Mouse (Mus musculus): Measurements from ENCODE around the gene Bcorl1. TPM values are rescaled to one million over a fixed set of nuclear protein-coding genes. Genes with fewer than 3 reads are reported as not detected.

Bcorl1 gene
- 8.4 and 8.5 TPM in 2 replicates for polyA plus RNA-seq (2015; fragmentation: Nextera tagmentation; extraction: Ambion mirVana)

DNA sequence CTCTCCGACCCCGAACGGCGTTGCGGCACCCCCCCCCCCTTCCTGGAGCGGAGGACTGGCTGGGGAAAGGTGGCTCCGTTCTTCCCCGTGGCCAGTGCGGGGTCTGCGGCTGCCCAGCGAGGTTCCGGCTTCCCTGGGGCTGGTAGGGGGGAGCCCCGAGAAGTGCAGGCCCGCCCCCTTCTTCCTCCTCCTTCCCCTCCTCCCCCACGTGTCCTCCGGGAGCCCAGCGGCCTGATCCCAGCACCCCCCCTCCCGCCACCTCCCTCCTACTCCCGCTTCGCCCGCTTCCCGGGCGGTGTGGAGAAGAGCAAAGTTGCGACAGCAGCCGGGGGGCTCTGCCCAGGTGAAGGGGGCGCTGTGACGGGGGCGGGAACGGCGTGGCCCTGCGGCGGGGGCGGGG is at the start of gene Bcorl1:
Gene Bcorl1 (plus strand): TSS at position 218 of the 400 bp plus-strand sequence.
- Histone ChIP-seq H3K27me3 (replicated peaks; ENCODE audit: control insufficient read depth, insufficient read depth, low read length) (no peaks in the 10 kb centered on the region), H3K9me3 (ENCODE audit: control insufficient read depth, low read length) (no peaks in the 10 kb centered on the region), H3K36me3 (ENCODE audit: control insufficient read depth, insufficient read depth) (no peaks in the 10 kb centered on the region), H3K27ac (ENCODE audit: low read length) (no peak within 1 kb of the TSS), H3K4me1 (replicated peaks; ENCODE audit: control insufficient read depth, insufficient read depth, low read length) (peaks cover 9% of the 10 kb centered on the region), H3K4me3 (replicated peaks; ENCODE audit: low read length) (peak within 1 kb of the TSS; percentile 68), H3K4me2 (ENCODE audit: low read length) (peak within 1 kb of the TSS; percentile 63), H3K9ac (replicated peaks; ENCODE audit: low read depth, low read length) (peak within 1 kb of the TSS; percentile 60)
- 25% methylated on average over 4 of the region's 33 CpGs for WGBS
- ATAC-seq: no peak

DNA sequence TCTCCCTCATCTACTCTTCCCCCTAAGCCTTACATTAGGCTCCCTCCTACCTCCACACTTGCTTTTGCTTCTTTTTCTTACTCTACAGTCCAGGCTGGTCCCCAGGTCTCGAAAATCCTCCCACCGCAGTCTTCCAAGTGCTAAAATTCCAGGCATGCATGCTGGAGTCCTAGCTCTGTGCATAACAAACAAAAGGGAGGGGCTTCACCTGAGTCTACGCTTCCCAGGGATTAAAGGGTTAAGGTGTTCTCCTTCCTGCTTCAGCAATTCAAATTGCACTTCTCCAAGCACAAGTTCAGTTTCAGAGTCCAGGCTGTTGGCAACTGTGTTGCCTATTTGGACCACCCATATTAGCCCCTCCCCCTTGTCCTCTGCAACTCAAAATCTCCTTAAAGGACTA is 49.7 kb upstream of the Bcorl1 start:
- Histone ChIP-seq H3K27ac (ENCODE audit: low read length) (no peak overlapping the region), H3K4me2 (ENCODE audit: low read length) (no peak overlapping the region), H3K9me3 (ENCODE audit: control insufficient read depth, low read length) (no peaks in the 10 kb centered on the region), H3K27me3 (replicated peaks; ENCODE audit: control insufficient read depth, insufficient read depth, low read length) (no peaks in the 10 kb centered on the region), H3K4me1 (replicated peaks; ENCODE audit: control insufficient read depth, insufficient read depth, low read length) (no peaks in the 10 kb centered on the region), H3K36me3 (ENCODE audit: control insufficient read depth, insufficient read depth) (no peaks in the 10 kb centered on the region), H3K4me3 (replicated peaks; ENCODE audit: low read length) (no peak overlapping the region), H3K9ac (replicated peaks; ENCODE audit: low read depth, low read length) (no peak overlapping the region)
- 44% methylated on average over 3 of the region's 3 CpGs for WGBS
- ATAC-seq: no peak

DNA sequence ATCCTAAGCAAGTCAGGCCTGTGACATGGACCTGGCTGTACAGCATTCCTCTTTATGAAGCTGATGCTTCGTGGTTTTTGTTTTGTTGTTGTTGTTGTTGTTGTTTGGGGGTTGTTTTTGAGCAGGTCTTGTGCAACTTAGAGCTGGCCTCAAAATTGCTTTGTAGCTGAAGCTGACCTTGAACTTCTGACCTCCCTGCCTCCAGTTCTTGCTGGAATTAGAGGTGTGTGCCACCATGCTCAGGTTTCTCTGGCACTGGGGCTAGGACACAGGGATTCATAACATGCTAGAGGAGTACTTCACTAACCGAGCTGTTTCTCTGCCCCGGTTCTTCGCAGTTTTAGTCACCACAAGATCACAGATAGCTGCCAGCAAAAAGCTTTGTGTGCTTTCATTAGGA is 35.8 kb upstream of the Bcorl1 start:
- Histone ChIP-seq H3K27me3 (replicated peaks; ENCODE audit: control insufficient read depth, insufficient read depth, low read length) (no peaks in the 10 kb centered on the region), H3K9me3 (ENCODE audit: control insufficient read depth, low read length) (no peaks in the 10 kb centered on the region), H3K36me3 (ENCODE audit: control insufficient read depth, insufficient read depth) (no peaks in the 10 kb centered on the region), H3K4me3 (replicated peaks; ENCODE audit: low read length) (no peak overlapping the region), H3K4me2 (ENCODE audit: low read length) (no peak overlapping the region), H3K9ac (replicated peaks; ENCODE audit: low read depth, low read length) (no peak overlapping the region), H3K4me1 (replicated peaks; ENCODE audit: control insufficient read depth, insufficient read depth, low read length) (no peaks in the 10 kb centered on the region), H3K27ac (ENCODE audit: low read length) (no peak overlapping the region)
- ATAC-seq: no peak
- 83% methylated on average over 4 of the region's 4 CpGs for WGBS

DNA sequence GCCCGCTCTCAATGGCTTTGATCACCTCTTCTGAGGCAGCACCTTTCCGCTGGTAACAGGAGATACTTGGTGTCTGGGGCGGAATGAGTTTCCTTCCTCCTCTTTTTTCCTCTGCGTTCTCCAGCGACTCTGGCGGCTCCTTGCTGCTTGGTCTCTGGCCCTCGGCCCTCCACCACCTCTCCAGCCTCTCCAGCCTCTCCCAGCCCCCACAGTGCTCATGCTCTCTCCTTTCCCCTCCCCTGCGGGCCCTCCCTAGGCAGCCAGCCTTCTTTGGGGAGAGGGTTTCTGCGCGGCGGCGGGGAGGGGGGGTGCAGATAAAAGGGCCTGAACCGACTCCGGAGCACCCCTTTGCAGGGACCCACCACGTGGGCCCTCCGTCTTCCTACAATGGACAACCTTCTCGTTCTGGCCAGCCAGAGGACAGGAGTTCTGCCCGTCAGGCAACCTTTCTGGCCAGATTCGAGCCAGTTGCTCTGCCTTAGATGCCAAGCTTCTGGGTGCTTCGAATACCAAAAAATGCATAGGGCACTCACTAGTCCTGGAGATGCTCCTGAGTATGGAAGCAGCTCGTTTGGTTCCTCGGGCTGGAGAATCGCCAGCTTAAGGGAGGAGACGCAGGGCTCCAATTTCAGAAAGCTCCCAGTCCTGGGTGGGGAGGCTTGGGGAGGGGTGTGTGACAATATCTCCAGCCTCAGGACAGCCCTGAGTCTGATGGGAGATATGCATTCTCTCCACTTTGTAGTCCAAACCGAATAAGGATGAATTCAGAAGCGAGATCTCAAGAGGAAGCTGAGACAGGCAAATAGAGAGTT is 30.2 kb upstream of the Bcorl1 start:
- H3K9ac ChIP-seq (replicated peaks; ENCODE audit: low read depth, low read length): peak overlapping the region; percentile 4; the same call in 1 of the 2 replicates
- no peaks in the 10 kb centered on the region for H3K36me3 ChIP-seq (ENCODE audit: control insufficient read depth, insufficient read depth)
- no peaks in the 10 kb centered on the region for H3K9me3 ChIP-seq (ENCODE audit: control insufficient read depth, low read length)
- 0 out of 2 replicates have a peak overlapping the region, but pooled peaks have one; percentile 0 for H3K4me3 ChIP-seq (replicated peaks; ENCODE audit: low read length)
- peak overlapping the region; percentile 47 for H3K4me2 ChIP-seq (ENCODE audit: low read length)
- H3K27me3 ChIP-seq (replicated peaks; ENCODE audit: control insufficient read depth, insufficient read depth, low read length): no peaks in the 10 kb centered on the region
- no peak overlapping the region for H3K27ac ChIP-seq (ENCODE audit: low read length)
- peaks cover 5% of the 10 kb centered on the region for H3K4me1 ChIP-seq (replicated peaks; ENCODE audit: control insufficient read depth, insufficient read depth, low read length)
- ATAC-seq: no peak
- WGBS: 24% methylated on average over 20 of the region's 26 CpGs

DNA sequence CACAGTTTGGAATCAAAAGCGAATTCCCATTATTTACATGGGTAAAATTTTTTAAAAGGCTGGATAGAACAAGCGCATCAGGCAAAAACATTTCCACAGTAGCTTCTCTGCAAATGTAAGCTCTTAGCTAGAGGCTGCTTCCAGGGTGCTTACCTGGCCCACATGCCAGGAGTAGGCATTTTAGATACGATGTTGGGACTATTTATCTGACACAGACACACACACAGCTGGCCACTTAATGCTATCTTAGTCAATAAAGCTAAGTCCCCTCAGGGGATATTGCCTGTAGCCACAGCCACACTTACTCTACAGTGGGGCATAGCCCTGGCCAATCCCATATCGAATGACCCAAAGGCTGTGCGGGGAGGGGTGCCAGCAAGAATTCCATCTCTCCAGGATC is 29.4 kb upstream of the Bcorl1 start:
- ATAC-seq: no peak
- H3K9me3 ChIP-seq (ENCODE audit: control insufficient read depth, low read length): no peaks in the 10 kb centered on the region
- no peak overlapping the region for H3K9ac ChIP-seq (replicated peaks; ENCODE audit: low read depth, low read length)
- peaks cover 5% of the 10 kb centered on the region for H3K4me1 ChIP-seq (replicated peaks; ENCODE audit: control insufficient read depth, insufficient read depth, low read length)
- H3K4me2 ChIP-seq (ENCODE audit: low read length): no peak overlapping the region
- no peak overlapping the region for H3K27ac ChIP-seq (ENCODE audit: low read length)
- WGBS: 90% methylated on average over 5 of the region's 5 CpGs
- no peak overlapping the region for H3K4me3 ChIP-seq (replicated peaks; ENCODE audit: low read length)
- no peaks in the 10 kb centered on the region for H3K27me3 ChIP-seq (replicated peaks; ENCODE audit: control insufficient read depth, insufficient read depth, low read length)
- no peaks in the 10 kb centered on the region for H3K36me3 ChIP-seq (ENCODE audit: control insufficient read depth, insufficient read depth)

DNA sequence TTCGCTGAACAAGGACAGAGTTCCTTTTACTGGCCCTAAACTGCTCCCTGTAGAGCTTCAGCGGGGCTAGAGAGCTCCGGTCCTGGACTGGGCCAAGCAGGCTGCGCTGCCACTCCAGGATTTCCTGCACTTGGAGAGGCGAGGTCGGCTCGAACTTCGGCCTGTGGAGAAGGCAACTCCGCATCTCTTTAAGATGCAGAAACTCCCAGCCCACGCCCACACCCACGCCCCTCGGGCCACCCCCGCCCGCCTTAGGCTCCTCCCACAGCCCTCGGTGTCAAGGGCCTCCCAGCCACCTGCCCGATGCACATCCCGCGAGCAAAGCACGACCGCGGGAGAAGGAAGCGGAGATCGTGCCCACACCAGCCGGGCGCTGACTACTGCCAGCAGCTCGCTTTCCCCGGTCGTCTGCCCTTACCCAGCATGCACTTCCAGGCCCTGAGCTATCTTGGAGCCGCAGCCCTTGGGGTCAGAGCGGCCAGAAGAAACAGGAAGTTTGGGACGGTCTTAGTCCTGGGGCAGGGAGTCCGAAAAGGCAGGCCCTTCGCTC is 26.6 kb upstream of the Bcorl1 start:
- WGBS: 17% methylated on average over 31 of the region's 33 CpGs
- Histone ChIP-seq H3K36me3 (ENCODE audit: control insufficient read depth, insufficient read depth) (no peaks in the 10 kb centered on the region), H3K27me3 (replicated peaks; ENCODE audit: control insufficient read depth, insufficient read depth, low read length) (no peaks in the 10 kb centered on the region), H3K4me3 (replicated peaks; ENCODE audit: low read length) (peak overlapping the region; percentile 47), H3K4me1 (replicated peaks; ENCODE audit: control insufficient read depth, insufficient read depth, low read length) (peaks cover 5% of the 10 kb centered on the region), H3K9me3 (ENCODE audit: control insufficient read depth, low read length) (no peaks in the 10 kb centered on the region), H3K4me2 (ENCODE audit: low read length) (peak overlapping the region; percentile 52), H3K9ac (replicated peaks; ENCODE audit: low read depth, low read length) (peak overlapping the region; percentile 59), H3K27ac (ENCODE audit: low read length) (no peak overlapping the region)
- peak; percentile 85 for ATAC-seq

DNA sequence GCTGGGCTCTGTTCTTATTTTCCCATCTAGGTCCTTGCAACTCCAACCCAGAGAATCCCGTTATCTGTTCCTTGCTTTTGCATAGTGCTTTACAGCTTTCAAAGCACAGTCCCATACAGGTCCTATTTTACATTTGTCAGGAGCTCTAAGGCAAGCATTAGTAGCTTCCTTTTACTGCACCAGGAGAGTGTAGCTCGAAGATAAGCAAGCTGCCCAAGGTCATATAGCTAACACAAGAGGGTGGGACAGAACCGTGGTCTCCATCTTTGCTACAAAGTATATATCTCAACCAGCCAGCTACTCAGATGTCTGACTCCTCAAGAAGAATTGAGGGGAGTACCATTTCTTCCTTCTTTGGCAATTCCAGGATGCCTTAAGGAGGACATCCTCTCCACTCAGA is 23.7 kb upstream of the Bcorl1 start:
- ATAC-seq: no peak
- Histone ChIP-seq H3K36me3 (ENCODE audit: control insufficient read depth, insufficient read depth) (no peaks in the 10 kb centered on the region), H3K4me1 (replicated peaks; ENCODE audit: control insufficient read depth, insufficient read depth, low read length) (no peaks in the 10 kb centered on the region), H3K27me3 (replicated peaks; ENCODE audit: control insufficient read depth, insufficient read depth, low read length) (no peaks in the 10 kb centered on the region), H3K4me2 (ENCODE audit: low read length) (no peak overlapping the region), H3K4me3 (replicated peaks; ENCODE audit: low read length) (no peak overlapping the region), H3K9ac (replicated peaks; ENCODE audit: low read depth, low read length) (no peak overlapping the region), H3K27ac (ENCODE audit: low read length) (no peak overlapping the region), H3K9me3 (ENCODE audit: control insufficient read depth, low read length) (no peaks in the 10 kb centered on the region)
- 68% methylated on average over 3 of the region's 3 CpGs for WGBS

DNA sequence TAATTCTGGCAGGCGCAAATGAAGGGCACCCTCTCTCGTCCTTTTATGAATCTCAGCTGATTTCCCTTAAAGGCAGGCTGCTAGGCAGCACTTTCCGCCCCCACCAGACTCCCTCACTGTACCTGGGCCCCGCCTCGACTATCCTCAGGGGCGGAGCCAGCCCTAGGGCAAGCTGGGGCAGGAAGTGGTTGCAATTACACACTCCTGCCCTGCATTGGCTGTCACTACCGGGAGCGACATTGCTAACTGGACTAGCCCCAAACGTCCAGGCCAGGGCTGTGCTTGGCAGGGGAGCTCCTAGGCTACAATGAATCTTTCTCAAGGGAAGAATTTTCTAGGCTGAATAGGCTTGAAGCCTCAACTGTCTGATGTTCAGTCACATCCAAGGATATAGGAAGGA is 23.0 kb upstream of the Bcorl1 start:
- no peak overlapping the region for H3K4me2 ChIP-seq (ENCODE audit: low read length)
- 34% methylated on average over 9 of the region's 9 CpGs for WGBS
- no peaks in the 10 kb centered on the region for H3K4me1 ChIP-seq (replicated peaks; ENCODE audit: control insufficient read depth, insufficient read depth, low read length)
- no peaks in the 10 kb centered on the region for H3K9me3 ChIP-seq (ENCODE audit: control insufficient read depth, low read length)
- no peak overlapping the region for H3K4me3 ChIP-seq (replicated peaks; ENCODE audit: low read length)
- H3K27me3 ChIP-seq (replicated peaks; ENCODE audit: control insufficient read depth, insufficient read depth, low read length): no peaks in the 10 kb centered on the region
- H3K27ac ChIP-seq (ENCODE audit: low read length): no peak overlapping the region
- H3K36me3 ChIP-seq (ENCODE audit: control insufficient read depth, insufficient read depth): no peaks in the 10 kb centered on the region
- H3K9ac ChIP-seq (replicated peaks; ENCODE audit: low read depth, low read length): no peak overlapping the region
- ATAC-seq: no peak

DNA sequence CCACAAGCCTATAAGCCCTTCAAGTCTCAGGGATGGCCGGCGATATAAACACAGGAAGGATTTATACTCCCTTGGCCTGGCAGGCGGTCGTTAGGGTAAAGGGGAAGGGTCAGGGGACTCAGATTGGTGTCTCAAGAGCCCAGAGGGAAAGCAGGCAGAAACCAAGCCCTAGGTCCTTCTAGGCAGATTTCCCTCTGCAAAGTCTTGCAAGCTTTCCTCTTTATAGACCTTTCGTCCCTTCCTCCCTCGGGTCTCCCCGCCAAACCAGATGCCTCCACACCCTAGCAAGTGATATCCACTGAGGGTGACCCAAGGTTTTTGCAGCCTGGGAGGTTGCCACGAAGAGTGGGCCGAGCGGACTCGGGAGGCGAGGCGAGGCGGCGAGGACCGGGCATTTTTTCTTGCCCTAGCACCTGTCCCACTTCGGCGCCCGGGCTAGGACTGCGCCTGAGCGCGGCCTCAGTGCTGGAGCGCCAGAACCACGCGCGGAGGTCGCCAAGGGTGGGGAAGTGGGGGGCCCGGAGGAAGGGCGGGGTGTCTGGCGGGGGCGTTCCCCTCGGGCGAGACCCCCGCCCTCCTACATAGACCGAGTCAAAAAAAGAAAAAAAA is 613 bp upstream of the Bcorl1 start:
- Histone ChIP-seq H3K27me3 (replicated peaks; ENCODE audit: control insufficient read depth, insufficient read depth, low read length) (no peaks in the 10 kb centered on the region), H3K9me3 (ENCODE audit: control insufficient read depth, low read length) (no peaks in the 10 kb centered on the region), H3K4me3 (replicated peaks; ENCODE audit: low read length) (peak overlapping the region; percentile 68), H3K27ac (ENCODE audit: low read length) (no peak overlapping the region), H3K36me3 (ENCODE audit: control insufficient read depth, insufficient read depth) (no peaks in the 10 kb centered on the region), H3K4me2 (ENCODE audit: low read length) (peak overlapping the region; percentile 63), H3K4me1 (replicated peaks; ENCODE audit: control insufficient read depth, insufficient read depth, low read length) (peaks cover 5% of the 10 kb centered on the region; the same call in 1 of the 2 replicates), H3K9ac (replicated peaks; ENCODE audit: low read depth, low read length) (peak overlapping the region; percentile 60)
- WGBS: 12% methylated on average over 34 of the region's 35 CpGs
- no peak for ATAC-seq

All from forebrain, embryonic 16.5 days (tissue).